Mouse (Mus musculus) liver, embryonic 14.5 days (tissue): ENCODE results near the gene Grm2.

Experiments
- CTCF ChIP-seq: IDR thresholded peaks from 2 replicates; pipeline ENCODE4 v1.5.1; 2016; ENCODE audit warnings: antibody characterized with exemption, low read depth, control low read depth
- EP300 ChIP-seq: IDR thresholded peaks from 2 replicates; pipeline ENCODE4 v1.6.1; 2016; ENCODE audit warnings: antibody characterized with exemption, low read depth

- no peak for TF ChIP-seq CTCF
- TF ChIP-seq EP300, result no peak
Measured at GRCm38 (mm10) chr9:106684918-106685248, 29.0 kb upstream of the Grm2 start.
